ENCODE assay signal across 29 mouse cellular contexts in genomic region chr2:172554211-172554610, GRCm38 (mm10). TPM values are rescaled to one million over a fixed set of nuclear protein-coding genes. Genes with fewer than 3 reads are reported as not detected.
DNase-seq lines count a peak whose midpoint lies in the region; ATAC-seq and TF ChIP-seq lines count a peak whose summit lies in the region.
"Had no signal": no experiment of that assay in that cellular context is flagged by ENCODE, and none has a peak within 500 bp of the region (broad histone marks: within the 10 kb centered on the region; RNA-seq: fewer than 3 reads in every experiment).

No protein-coding gene starts in this region.

- peak overlapping the region; percentile 83; the same call in 1 of the 2 replicates for H3K4me2 ChIP-seq in embryonic facial prominence, embryonic 13.5 days
- peak overlapping the region; percentile 75 for H3K4me2 ChIP-seq in forebrain, embryonic 12.5 days
- H3K4me2 ChIP-seq in forebrain, embryonic 15.5 days (replicated peaks) = peak overlapping the region; percentile 66
- H3K4me2 ChIP-seq: heart, embryonic 13.5 days; hindbrain, embryonic 14.5 days had no signal

- WGBS in embryonic facial prominence, embryonic 13.5 days = 77% methylated on average over 9 of the region's 9 CpGs
- 80% methylated on average over 9 of the region's 9 CpGs for WGBS in embryonic facial prominence, embryonic 10.5 days
- WGBS in forebrain, embryonic 12.5 days = 39% methylated on average over 9 of the region's 9 CpGs
- WGBS in forebrain, embryonic 15.5 days = 20% methylated on average over 9 of the region's 9 CpGs

- H3K4me3 ChIP-seq in embryonic facial prominence, embryonic 13.5 days = no peak overlapping the region
- no peak overlapping the region for H3K4me3 ChIP-seq in embryonic facial prominence, embryonic 10.5 days
- peak overlapping the region; percentile 20; the same call in 1 of the 2 replicates for H3K4me3 ChIP-seq in E14TG2a.4 (replicated peaks; ENCODE audit: low read length)
- no peak overlapping the region for H3K4me3 ChIP-seq in forebrain, embryonic 12.5 days (replicated peaks)
- 0 out of 2 replicates have a peak overlapping the region, but pooled peaks have one; percentile 45 for H3K4me3 ChIP-seq in forebrain, embryonic 15.5 days
- H3K4me3 ChIP-seq: heart, adult 2 months; heart, embryonic 10.5 days; heart, embryonic 13.5 days had no signal

- no peaks in the 10 kb centered on the region for H3K9me3 ChIP-seq in embryonic facial prominence, embryonic 13.5 days
- no peaks in the 10 kb centered on the region for H3K9me3 ChIP-seq in embryonic facial prominence, embryonic 10.5 days
- no peaks in the 10 kb centered on the region for H3K9me3 ChIP-seq in E14TG2a.4 (ENCODE audit: low read length)
- no peaks in the 10 kb centered on the region for H3K9me3 ChIP-seq in forebrain, embryonic 12.5 days
- no peaks in the 10 kb centered on the region for H3K9me3 ChIP-seq in forebrain, embryonic 15.5 days
- H3K9me3 ChIP-seq: embryonic facial prominence, embryonic 15.5 days; heart, embryonic 10.5 days; heart, embryonic 13.5 days had no signal

- TF ChIP-seq CTCF in E14TG2a.4 (conservative IDR thresholded peaks at IDR 0.05; ENCODE audit: low read length) = no peak

- no peak overlapping the region for H3K9ac ChIP-seq in embryonic facial prominence, embryonic 13.5 days
- H3K9ac ChIP-seq in forebrain, embryonic 12.5 days = no peak overlapping the region
- H3K9ac ChIP-seq in forebrain, embryonic 15.5 days (replicated peaks) = no peak overlapping the region
- H3K9ac ChIP-seq: embryonic facial prominence, embryonic 15.5 days; heart, embryonic 13.5 days; hindbrain, embryonic 14.5 days had no signal

- peaks cover 9% of the 10 kb centered on the region; the same call in 1 of the 2 replicates for H3K36me3 ChIP-seq in embryonic facial prominence, embryonic 13.5 days
- H3K36me3 ChIP-seq in embryonic facial prominence, embryonic 10.5 days (replicated peaks) = peaks cover 31% of the 10 kb centered on the region
- H3K36me3 ChIP-seq in E14TG2a.4 (ENCODE audit: insufficient read depth, low read length) = peaks cover 62% of the 10 kb centered on the region
- H3K36me3 ChIP-seq in forebrain, embryonic 12.5 days (replicated peaks) = peaks cover 8% of the 10 kb centered on the region; the same call in 1 of the 2 replicates
- H3K36me3 ChIP-seq in forebrain, embryonic 15.5 days = no peaks in the 10 kb centered on the region
- H3K36me3 ChIP-seq: embryonic facial prominence, embryonic 15.5 days; G1E; heart, embryonic 10.5 days; heart, embryonic 13.5 days had no signal

- no peak for DNase-seq in embryonic facial prominence, embryonic 10.5 days (ENCODE audit: low spot score)
- DNase-seq in left cerebral cortex, adult 18-20 months (ENCODE audit: low spot score in 2 of 2) = no peak
- DNase-seq in layer of hippocampus, postnatal 25 days (ENCODE audit: extremely low spot score in 1 of 2, low spot score in 1 of 2) = no peak
- no peak for DNase-seq in layer of hippocampus, adult 9-10 months (ENCODE audit: low spot score)
- DNase-seq: adrenal gland, adult 2 months; adrenal gland, postnatal 14 days; cerebellum, adult 11-12 months; cerebellum, adult 8-10 months; cerebellum, postnatal 36 days; embryo, embryonic 11 days; gastrocnemius, postnatal 10 days; gastrocnemius, postnatal 36 days; heart, adult 2 months; heart, postnatal 14 days; heart, postnatal 4 days had no signal

- no peak overlapping the region for H3K27ac ChIP-seq in embryonic facial prominence, embryonic 13.5 days
- no peak overlapping the region for H3K27ac ChIP-seq in embryonic facial prominence, embryonic 10.5 days (replicated peaks)
- H3K27ac ChIP-seq in forebrain, embryonic 12.5 days = peak overlapping the region; percentile 69
- 0 out of 2 replicates have a peak overlapping the region, but pooled peaks have one; percentile 28 for H3K27ac ChIP-seq in forebrain, embryonic 15.5 days (replicated peaks)
- H3K27ac ChIP-seq: embryonic facial prominence, embryonic 15.5 days; heart, adult 2 months; heart, embryonic 10.5 days; heart, embryonic 13.5 days; hindbrain, embryonic 14.5 days; hindbrain, postnatal 0 days had no signal

- H3K27me3 ChIP-seq in embryonic facial prominence, embryonic 13.5 days = peaks cover 69% of the 10 kb centered on the region
- peaks cover 96% of the 10 kb centered on the region for H3K27me3 ChIP-seq in embryonic facial prominence, embryonic 10.5 days (replicated peaks; ENCODE audit: low read depth, poor library complexity, severe bottlenecking)
- H3K27me3 ChIP-seq in E14TG2a.4 (ENCODE audit: insufficient read depth, low read length) = peaks cover 20% of the 10 kb centered on the region
- H3K27me3 ChIP-seq in forebrain, embryonic 12.5 days = peaks cover 83% of the 10 kb centered on the region
- H3K27me3 ChIP-seq in forebrain, embryonic 15.5 days = peaks cover 45% of the 10 kb centered on the region

- peaks cover 49% of the 10 kb centered on the region for H3K4me1 ChIP-seq in embryonic facial prominence, embryonic 13.5 days
- H3K4me1 ChIP-seq in embryonic facial prominence, embryonic 10.5 days = peaks cover 54% of the 10 kb centered on the region
- peaks cover 66% of the 10 kb centered on the region for H3K4me1 ChIP-seq in E14TG2a.4 (replicated peaks; ENCODE audit: low read depth, low read length)
- H3K4me1 ChIP-seq in forebrain, embryonic 12.5 days = peaks cover 66% of the 10 kb centered on the region
- peaks cover 62% of the 10 kb centered on the region for H3K4me1 ChIP-seq in forebrain, embryonic 15.5 days

- ATAC-seq in embryonic facial prominence, embryonic 13.5 days (ENCODE audit: insufficient number of reproducible peaks, insufficient read depth, low FRiP score, low TSS enrichment, low read depth) = no peak
- no peak for ATAC-seq in forebrain, embryonic 12.5 days (ENCODE audit: low FRiP score)
- no peak for ATAC-seq in forebrain, embryonic 15.5 days (replicated peaks)
- ATAC-seq: hindbrain, postnatal 0 days; inflammation-experienced regulatory T-cells, adult 6 months; intestine, embryonic 16.5 days had no signal

RNA-seq across cellular contexts. Expression of gene Tfap2c, which starts 4.8 kb away (rescaled TPM):
- 20.1 and 23.4 TPM in 2 replicates for polyA plus RNA-seq in embryonic facial prominence, embryonic 13.5 days (2015; fragmentation: Nextera tagmentation; extraction: Ambion mirVana)
- 13.7 and 15.4 TPM in 2 replicates for polyA plus RNA-seq in embryonic facial prominence, embryonic 10.5 days (2016; fragmentation: Nextera tagmentation; extraction: Ambion mirVana)
- polyA plus RNA-seq in forebrain, embryonic 12.5 days (2016; fragmentation: Nextera tagmentation; extraction: Ambion mirVana) = 35.0 and 35.8 TPM in 2 replicates
- polyA plus RNA-seq in forebrain, embryonic 15.5 days (2015; fragmentation: Nextera tagmentation; extraction: Ambion mirVana) = 25.6 and 30.2 TPM in 2 replicates
- under 1 TPM in 1 of 2 experiments, not detected in 1; 0.16 TPM for total RNA-seq in left cerebral cortex, adult 18-20 months (2021)
- under 1 TPM; 0.49 to 0.57 TPM for total RNA-seq in layer of hippocampus, postnatal 25 days (2021)
- total RNA-seq: adrenal gland, adult 2 months; adrenal gland, postnatal 14 days; gastrocnemius, adult 18-20 months; gastrocnemius, postnatal 10 days; gastrocnemius, postnatal 36 days; granulocyte monocyte progenitor cell, adult 5-6 weeks; heart, adult 2 months; heart, postnatal 14 days; heart, postnatal 4 days had no signal
- polyA plus RNA-seq: adrenal gland, adult 2 months; G1E; heart, adult 2 months; inflammation-experienced regulatory T-cells, adult 6 months had no signal

Comparison
In these comparisons a context has a peak if more than half of its experiments do, and no peak if none do; other contexts are left out.
1. H3K4me3 ChIP-seq: peak in E14TG2a.4 (single experiment) and forebrain, embryonic 15.5 days (single experiment); none in embryonic facial prominence, embryonic 13.5 days (single experiment), embryonic facial prominence, embryonic 10.5 days (single experiment) and forebrain, embryonic 12.5 days (single experiment).
2. H3K27ac ChIP-seq: peak in forebrain, embryonic 12.5 days (single experiment) and forebrain, embryonic 15.5 days (single experiment); none in embryonic facial prominence, embryonic 13.5 days (single experiment) and embryonic facial prominence, embryonic 10.5 days (single experiment).
3. Peak in every context shown above with its lines, with median percentiles within 50 percentile points of each other: H3K4me2 ChIP-seq.